Mouse (Mus musculus) embryo, embryonic 10.5 days (tissue): ENCODE data around the gene Olfr1019.

Experiments
- DNase-seq: peaks from one replicate; pipeline ENCODE4 v3.0.0-alpha.2; 2015; ENCODE audit warnings: low spot score

The Olfr1019 gene

GRCm38 (mm10) chr2:85845383-85845782 lies at the start of gene Olfr1019:
Gene Olfr1019 (minus strand): TSS chr2:85845483.
- DNase-seq, result no peak

- DNase-seq, result no peak
Measured at GRCm38 (mm10) chr2:85885340-85885739, 40.1 kb upstream of the Olfr1019 start, which contains the start of gene Olfr1023. Gene Olfr1023 (plus strand): TSS chr2:85885640.

- no peak for DNase-seq
Measured at GRCm38 (mm10) chr2:85868294-85868693, 23.0 kb upstream of the Olfr1019 start, which contains the start of gene Olfr1022. Gene Olfr1022 (plus strand): TSS chr2:85868594.

- no peak for DNase-seq
Measured at GRCm38 (mm10) chr2:85846730-85847129, 1.4 kb upstream of the Olfr1019 start, which contains the start of gene Olfr1020. Gene Olfr1020 (plus strand): TSS chr2:85847030.

GRCm38 (mm10) chr2:85818179-85818578 lies 27.1 kb downstream of the Olfr1019 start, which contains the start of gene Olfr1018:
Gene Olfr1018 (plus strand): TSS chr2:85818479.
- DNase-seq, result no peak

GRCm38 (mm10) chr2:85804501-85804900 lies 40.8 kb downstream of the Olfr1019 start:
- peak; percentile 27 for DNase-seq

- DNase-seq, result no peak
Measured at GRCm38 (mm10) chr2:85802444-85802843, 42.8 kb downstream of the Olfr1019 start, which contains the start of gene Olfr1016. Gene Olfr1016 (minus strand): TSS chr2:85802544.

- DNase-seq, result no peak
Measured at GRCm38 (mm10) chr2:85792331-85792730, 53.0 kb downstream of the Olfr1019 start.
